Mouse (Mus musculus): Measurements from ENCODE around the gene Ttc34. TPM values are rescaled to one million over a fixed set of nuclear protein-coding genes. Genes with fewer than 3 reads are reported as not detected.

Ttc34 gene
- total and polyA plus RNA-seq, 2 experiments from 2014 or later: 3.3 to 3.9 TPM

DNA sequence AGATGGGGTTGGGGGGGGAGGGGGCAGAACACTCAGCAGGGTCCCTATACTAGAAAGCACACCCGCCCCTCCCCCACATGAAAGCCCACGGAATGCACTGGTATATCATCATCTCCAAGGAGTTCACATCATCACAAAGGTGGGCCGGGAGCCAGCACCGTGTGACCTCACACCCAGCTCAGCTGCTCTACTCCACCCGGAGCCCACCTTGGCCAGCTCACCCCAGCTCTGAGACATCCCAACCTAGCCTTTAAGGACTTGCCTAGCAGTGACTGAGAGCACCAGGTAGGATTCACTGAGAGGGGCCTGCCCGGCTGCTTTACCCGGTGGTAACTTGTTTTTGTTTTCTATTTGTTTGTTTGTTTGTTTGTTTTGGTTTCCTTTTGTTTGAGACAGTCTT lies 32.2 kb downstream of the Ttc34 start, which contains the start of gene Mmel1:
Gene Mmel1, plus strand, starts transcription at position 146 of the 400 bp plus-strand sequence.
- H3K36me3 ChIP-seq (ENCODE audit: insufficient read depth, low read length): no peaks in the 10 kb centered on the region
- no peak within 1 kb of the TSS for H3K4me3 ChIP-seq (ENCODE audit: low read depth, low read length)
- H3K27ac ChIP-seq (ENCODE audit: low read depth, low read length): no peak within 1 kb of the TSS
- 83% methylated on average over 7 of the region's 7 CpGs for WGBS
- TF ChIP-seq CTCF (IDR thresholded peaks at IDR 0.05): no peak
- no peaks in the 10 kb centered on the region for H3K9me3 ChIP-seq (ENCODE audit: low read length)
- H3K4me2 ChIP-seq (ENCODE audit: low read depth, low read length, poor library complexity, severe bottlenecking): no peak within 1 kb of the TSS
- H3K27me3 ChIP-seq (ENCODE audit: insufficient read depth, low read length): no peaks in the 10 kb centered on the region
- DNase-seq (ENCODE audit: low spot score): no peak
- no peak for ATAC-seq (ENCODE audit: low FRiP score)
- H3K4me1 ChIP-seq (ENCODE audit: insufficient read depth, low read length): 0 out of 2 replicates have a peak, but pooled peaks cover 2% of the 10 kb centered on the region
- H3K9ac ChIP-seq (replicated peaks; ENCODE audit: low read length, poor library complexity, severe bottlenecking): no peak within 1 kb of the TSS

DNA sequence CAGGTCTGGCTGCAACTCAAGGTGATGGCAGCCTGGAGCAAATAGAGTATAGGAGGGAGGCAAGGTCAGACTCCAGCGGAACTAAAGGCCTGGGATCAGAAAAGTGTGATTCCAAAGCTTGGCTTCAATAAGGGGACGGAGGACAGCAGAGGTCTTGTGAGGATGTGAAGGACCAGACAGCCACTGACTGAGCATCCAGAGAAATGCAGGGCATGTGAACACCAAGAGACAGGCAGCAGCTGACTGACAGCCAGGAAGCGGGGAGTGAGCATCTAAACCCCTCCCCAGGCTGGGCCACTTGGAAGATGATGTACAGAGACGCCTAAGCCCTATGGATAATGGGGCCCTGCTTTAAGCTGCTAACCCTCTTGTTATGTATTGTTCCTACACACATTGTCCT lies 33.5 kb downstream of the Ttc34 start:
- no peak for TF ChIP-seq CTCF (IDR thresholded peaks at IDR 0.05)
- 65% methylated on average over 4 of the region's 4 CpGs for WGBS

DNA sequence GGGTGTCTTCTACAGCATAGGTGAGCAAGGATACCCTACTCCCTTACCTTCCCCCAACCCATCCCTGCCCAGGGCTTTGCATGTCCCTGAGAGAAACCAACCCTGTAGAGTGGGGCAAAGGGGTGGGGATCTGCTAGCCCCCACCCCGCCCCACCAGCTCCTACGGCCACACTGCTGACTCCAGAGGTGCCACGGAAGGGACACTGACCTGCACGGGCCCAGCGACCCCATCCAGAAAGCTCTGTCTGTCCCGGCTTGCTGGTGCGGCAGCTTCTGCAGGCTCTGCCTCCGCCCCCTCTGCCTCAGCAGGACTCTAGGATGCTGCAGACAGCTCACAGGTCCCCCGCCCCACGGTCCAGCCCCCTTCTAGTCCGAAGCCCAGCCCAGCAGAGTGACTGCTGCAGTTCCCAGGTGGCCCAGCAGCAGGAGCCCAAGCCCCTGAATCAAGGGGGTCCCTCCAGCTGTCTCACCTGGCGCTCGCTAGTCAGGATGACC lies 34.5 kb downstream of the Ttc34 start:
- Histone ChIP-seq H3K9me3 (ENCODE audit: low read length) (no peaks in the 10 kb centered on the region), H3K4me3 (ENCODE audit: low read depth, low read length) (peak overlapping the region; percentile 39), H3K36me3 (ENCODE audit: insufficient read depth, low read length) (no peaks in the 10 kb centered on the region), H3K4me1 (ENCODE audit: insufficient read depth, low read length) (no peaks in the 10 kb centered on the region), H3K27ac (ENCODE audit: low read depth, low read length) (no peak overlapping the region; the same call in 1 of the 2 replicates), H3K27me3 (ENCODE audit: insufficient read depth, low read length) (no peaks in the 10 kb centered on the region), H3K9ac (replicated peaks; ENCODE audit: low read length, poor library complexity, severe bottlenecking) (peak overlapping the region; percentile 46), H3K4me2 (ENCODE audit: low read depth, low read length, poor library complexity, severe bottlenecking) (peak overlapping the region; percentile 52)
- 5% methylated on average over 13 of the region's 13 CpGs for WGBS
- DNase-seq (ENCODE audit: low spot score) (peak; percentile 61), ATAC-seq (ENCODE audit: low FRiP score) (peak; percentile 73; the same call in 1 of the 2 replicates)
- peak; percentile 67 for TF ChIP-seq CTCF (IDR thresholded peaks at IDR 0.05)

More for the DNA sequence above, 33.5 kb downstream of the Ttc34 start:
- Histone ChIP-seq H3K9ac (replicated peaks; ENCODE audit: low read length, poor library complexity, severe bottlenecking) (no peak overlapping the region), H3K36me3 (ENCODE audit: insufficient read depth, low read length) (no peaks in the 10 kb centered on the region), H3K9me3 (ENCODE audit: low read length) (no peaks in the 10 kb centered on the region), H3K4me2 (ENCODE audit: low read depth, low read length, poor library complexity, severe bottlenecking) (peak overlapping the region; percentile 52), H3K27me3 (ENCODE audit: insufficient read depth, low read length) (no peaks in the 10 kb centered on the region), H3K4me3 (ENCODE audit: low read depth, low read length) (no peak overlapping the region), H3K4me1 (ENCODE audit: insufficient read depth, low read length) (no peaks in the 10 kb centered on the region), H3K27ac (ENCODE audit: low read depth, low read length) (no peak overlapping the region)
- ATAC-seq (ENCODE audit: low FRiP score) (no peak), DNase-seq (ENCODE audit: low spot score) (no peak)

DNA sequence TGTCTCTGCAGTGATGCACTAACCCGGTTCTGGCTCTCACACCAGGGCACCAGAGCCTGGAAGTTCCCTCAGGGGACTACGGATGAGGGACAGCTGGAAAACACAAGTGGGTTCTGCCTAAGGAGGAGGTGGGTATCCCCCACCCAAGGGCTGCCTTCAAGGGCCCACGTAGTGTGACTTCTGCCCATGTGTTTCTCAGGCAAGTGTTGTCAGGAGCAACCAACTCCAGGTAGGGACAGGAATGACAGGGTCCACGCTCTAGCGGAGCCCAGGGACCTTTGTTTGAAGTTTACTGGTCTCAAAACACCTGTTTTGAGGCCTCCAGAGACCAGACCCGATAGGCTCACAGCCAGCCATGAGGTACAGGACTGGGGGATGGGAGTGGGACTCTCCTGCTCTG lies 35.9 kb downstream of the Ttc34 start:
- H3K27me3 ChIP-seq (ENCODE audit: insufficient read depth, low read length): no peaks in the 10 kb centered on the region
- 0 out of 2 replicates have a peak, but pooled peaks cover under 1% of the 10 kb centered on the region for H3K4me1 ChIP-seq (ENCODE audit: insufficient read depth, low read length)
- DNase-seq (ENCODE audit: low spot score): no peak
- WGBS: 77% methylated on average over 6 of the region's 6 CpGs
- ATAC-seq (ENCODE audit: low FRiP score): no peak
- no peak overlapping the region for H3K4me3 ChIP-seq (ENCODE audit: low read depth, low read length)
- H3K9me3 ChIP-seq (ENCODE audit: low read length): no peaks in the 10 kb centered on the region
- H3K4me2 ChIP-seq (ENCODE audit: low read depth, low read length, poor library complexity, severe bottlenecking): no peak overlapping the region
- no peak overlapping the region for H3K9ac ChIP-seq (replicated peaks; ENCODE audit: low read length, poor library complexity, severe bottlenecking)
- TF ChIP-seq CTCF (IDR thresholded peaks at IDR 0.05): no peak
- H3K36me3 ChIP-seq (ENCODE audit: insufficient read depth, low read length): no peaks in the 10 kb centered on the region
- H3K27ac ChIP-seq (ENCODE audit: low read depth, low read length): no peak overlapping the region

DNA sequence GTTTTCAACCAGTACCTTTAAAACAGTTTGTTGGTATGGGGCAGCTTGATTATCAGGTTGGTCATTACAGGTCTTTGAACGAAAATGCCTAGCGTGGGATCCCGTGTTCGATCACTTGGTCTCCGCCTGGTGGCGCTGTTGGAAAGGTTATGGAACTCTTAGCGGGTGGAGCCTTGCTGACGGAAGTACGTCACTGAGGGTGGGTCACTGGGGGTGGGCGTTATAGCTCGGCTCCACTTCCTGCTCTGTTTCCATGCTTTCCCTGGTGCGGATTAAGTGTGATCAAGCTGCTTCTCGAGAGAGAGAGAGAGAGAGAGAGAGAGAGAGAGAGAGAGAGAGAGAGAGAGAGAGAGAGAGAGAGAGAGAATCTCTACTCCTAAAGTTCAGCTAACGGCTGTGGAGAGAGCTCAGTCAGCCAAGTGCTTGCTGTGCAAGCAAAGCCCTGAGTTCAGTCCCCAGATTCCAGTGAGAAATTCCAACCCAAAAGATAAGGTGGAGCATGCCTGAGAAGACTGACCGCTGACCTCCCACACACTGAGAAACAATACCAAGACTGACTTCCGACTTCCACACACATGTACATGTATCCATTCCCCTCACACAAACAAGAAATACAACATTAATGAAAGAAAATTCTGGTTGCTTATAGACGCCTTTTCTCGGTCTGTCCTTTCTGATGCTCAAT lies 40.7 kb downstream of the Ttc34 start:
- H3K4me2 ChIP-seq (ENCODE audit: low read depth, low read length, poor library complexity, severe bottlenecking): peak overlapping the region; percentile 45
- H3K9ac ChIP-seq (replicated peaks; ENCODE audit: low read length, poor library complexity, severe bottlenecking): peak overlapping the region; percentile 51; the same call in 1 of the 2 replicates
- TF ChIP-seq CTCF (IDR thresholded peaks at IDR 0.05): peak; percentile 96
- H3K27me3 ChIP-seq (ENCODE audit: insufficient read depth, low read length): no peaks in the 10 kb centered on the region
- DNase-seq (ENCODE audit: low spot score) (peak; percentile 98), ATAC-seq (ENCODE audit: low FRiP score) (peak; percentile 95)
- H3K9me3 ChIP-seq (ENCODE audit: low read length): no peaks in the 10 kb centered on the region
- peak overlapping the region; percentile 63; the same call in 1 of the 2 replicates for H3K27ac ChIP-seq (ENCODE audit: low read depth, low read length)
- no peak overlapping the region for H3K4me3 ChIP-seq (ENCODE audit: low read depth, low read length)
- 0 out of 2 replicates have a peak, but pooled peaks cover 5% of the 10 kb centered on the region for H3K4me1 ChIP-seq (ENCODE audit: insufficient read depth, low read length)
- no peaks in the 10 kb centered on the region for H3K36me3 ChIP-seq (ENCODE audit: insufficient read depth, low read length)
- WGBS: 12% methylated on average over 18 of the region's 18 CpGs

DNA sequence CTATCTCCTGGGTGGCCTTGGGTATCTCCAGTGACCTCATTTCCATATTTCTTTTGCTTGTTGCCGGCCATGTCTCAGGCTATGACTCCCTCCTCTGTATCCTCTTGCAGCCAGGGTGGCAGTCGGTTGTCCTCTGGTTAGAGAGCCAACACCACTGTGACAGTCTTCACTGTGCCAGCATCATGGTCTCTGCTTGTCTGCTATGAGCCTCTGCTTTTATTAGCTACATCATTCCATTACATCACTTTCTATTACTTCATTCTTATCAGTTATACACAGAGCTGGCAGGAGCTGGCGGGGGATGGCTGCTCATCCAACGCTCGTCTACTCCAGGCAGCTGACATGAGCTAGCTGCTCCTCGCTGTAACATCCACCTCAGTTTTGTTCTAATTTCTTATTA lies 43.5 kb downstream of the Ttc34 start:
- Histone ChIP-seq H3K4me1 (ENCODE audit: insufficient read depth, low read length) (0 out of 2 replicates have a peak, but pooled peaks cover 5% of the 10 kb centered on the region), H3K4me2 (ENCODE audit: low read depth, low read length, poor library complexity, severe bottlenecking) (no peak overlapping the region), H3K36me3 (ENCODE audit: insufficient read depth, low read length) (no peaks in the 10 kb centered on the region), H3K4me3 (ENCODE audit: low read depth, low read length) (no peak overlapping the region), H3K27ac (ENCODE audit: low read depth, low read length) (no peak overlapping the region), H3K9ac (replicated peaks; ENCODE audit: low read length, poor library complexity, severe bottlenecking) (no peak overlapping the region), H3K27me3 (ENCODE audit: insufficient read depth, low read length) (no peaks in the 10 kb centered on the region), H3K9me3 (ENCODE audit: low read length) (no peaks in the 10 kb centered on the region)
- no peak for DNase-seq (ENCODE audit: low spot score)
- TF ChIP-seq CTCF (IDR thresholded peaks at IDR 0.05): no peak
- 86% methylated on average over 6 of the region's 6 CpGs for WGBS
- ATAC-seq (ENCODE audit: low FRiP score): no peak

Measured in midbrain, postnatal 0 days (tissue).